Mouse (Mus musculus) forebrain, embryonic 14.5 days (tissue): ENCODE results near the gene Slc6a8. TPM values are rescaled to one million over a fixed set of nuclear protein-coding genes. Genes with fewer than 3 reads are reported as not detected.

ENCODE experiments used
- polyA plus RNA-seq: library from polyadenylated mRNA; unstranded; fragments of >200 nt; fragmentation: Nextera tagmentation; extraction: Ambion mirVana; gene quantifications from 2 replicates; pipeline ENCODE4 v1.2.1, GENCODE M21; 2014

Slc6a8 gene
- polyA plus RNA-seq, 1 experiment from 2014 or later = 6.2 TPM

Other genes starting within 250 kb of the Slc6a8 start
- not detected in 2 replicates for gene Trex2, start 237.8 kb upstream of the Slc6a8 start, polyA plus RNA-seq
- 64.2 TPM in 2 replicates for gene Haus7, start 214.1 kb upstream of the Slc6a8 start, polyA plus RNA-seq
- gene Bgn, start 189.5 kb upstream of the Slc6a8 start, polyA plus RNA-seq = 15.5 and 18.0 TPM in 2 replicates
- gene Atp2b3, start 170.1 kb upstream of the Slc6a8 start, polyA plus RNA-seq = 2.1 and 3.8 TPM in 2 replicates
- gene Dusp9, start 33.7 kb upstream of the Slc6a8 start, polyA plus RNA-seq = 0.22 and 0.27 TPM in 2 replicates
- gene Pnck, start 13.0 kb upstream of the Slc6a8 start, polyA plus RNA-seq = 116 and 118 TPM in 2 replicates
- gene Bcap31, start 43.0 kb downstream of the Slc6a8 start, polyA plus RNA-seq = 113 and 119 TPM in 2 replicates
- gene Abcd1, start 43.4 kb downstream of the Slc6a8 start, polyA plus RNA-seq = 7.3 and 9.1 TPM in 2 replicates
- gene Plxnb3, start 83.9 kb downstream of the Slc6a8 start, polyA plus RNA-seq = 0.08 and 0.11 TPM in 2 replicates
- 1.1 and 1.8 TPM in 2 replicates for gene Srpk3, start 101.3 kb downstream of the Slc6a8 start, polyA plus RNA-seq
- 253 and 290 TPM in 2 replicates for gene Idh3g, start 113.7 kb downstream of the Slc6a8 start, polyA plus RNA-seq
- 148 and 189 TPM in 2 replicates for gene Ssr4, start 113.9 kb downstream of the Slc6a8 start, polyA plus RNA-seq
- 5.4 and 8.0 TPM in 2 replicates for gene Pdzd4, start 151.8 kb downstream of the Slc6a8 start, polyA plus RNA-seq
- 0.26 TPM in 1 of 2 replicates, not detected in the other for gene Avpr2, start 219.0 kb downstream of the Slc6a8 start, polyA plus RNA-seq
- gene L1cam, start 223.0 kb downstream of the Slc6a8 start, polyA plus RNA-seq = 53.6 and 77.2 TPM in 2 replicates
- 1.3 and 2.0 TPM in 2 replicates for gene Arhgap4, start 248.7 kb downstream of the Slc6a8 start, polyA plus RNA-seq
- gene Naa10, start 248.8 kb downstream of the Slc6a8 start, polyA plus RNA-seq = 104 TPM in 2 replicates